Mouse (Mus musculus) stomach, embryonic 14.5 days (tissue): ENCODE measurements at regions not wholly inside any gene's neighbourhood (a gene's known extent, or its start where the extent isn't known, plus 50 kb on each side); places are given as distances from the start of the nearest gene placed in this dataset.

ENCODE experiments used
- ATAC-seq: fragments of 200-750 bp; cut with Nextera tagmentation; 2 replicates; pipeline ENCODE4 v1.8.0; 2017; ENCODE audit warnings: low read depth, moderate TSS enrichment; ENCODE audit not compliant: insufficient number of reproducible peaks, insufficient read depth, low FRiP score
- H3K27ac ChIP-seq: fragments of 300-500 bp; sonication (generic); 2 replicates; pipeline ENCODE4 v1.5.1; 2014; ENCODE audit warnings: mild to moderate bottlenecking, low read length, moderate library complexity, mixed read lengths
- H3K27me3 ChIP-seq: fragments of 300-500 bp; sonication (generic); 2 replicates; pipeline ENCODE4 v1.6.1; 2014; ENCODE audit warnings: low read length, control low read depth, mixed read lengths; ENCODE audit not compliant: control insufficient read depth, insufficient read depth
- H3K36me3 ChIP-seq: fragments of 300-500 bp; sonication (generic); 2 replicates; pipeline ENCODE4 v1.6.1; 2014; ENCODE audit warnings: mild to moderate bottlenecking, control low read depth, low read length, moderate library complexity, mixed read lengths; ENCODE audit not compliant: control insufficient read depth, insufficient read depth
- H3K4me1 ChIP-seq: fragments of 300-500 bp; sonication (generic); 2 replicates; pipeline ENCODE4 v1.6.1; 2014; ENCODE audit warnings: low read length, control low read depth, mixed read lengths; ENCODE audit not compliant: control insufficient read depth, insufficient read depth
- H3K4me2 ChIP-seq: fragments of 300-500 bp; sonication (generic); replicated peaks from 2 replicates; pipeline ENCODE4 v1.6.1; 2014; ENCODE audit warnings: low read depth, low read length, control low read depth
- H3K4me3 ChIP-seq: fragments of 300-500 bp; sonication (generic); 2 replicates; pipeline ENCODE4 v1.5.1; 2014; ENCODE audit warnings: low read depth, low read length, control low read depth
- H3K9ac ChIP-seq: fragments of 300-500 bp; sonication (generic); replicated peaks from 2 replicates; pipeline ENCODE4 v1.6.1; 2014; ENCODE audit warnings: low read depth, mild to moderate bottlenecking, control low read depth, low read length, moderate library complexity, mixed read lengths
- H3K9me3 ChIP-seq: fragments of 300-500 bp; sonication (generic); 2 replicates; pipeline ENCODE4 v1.6.1; 2016; ENCODE audit warnings: low read depth, low read length, control low read depth; ENCODE audit not compliant: control insufficient read depth
- WGBS: fragments of 180-500 bp; shearing (Covaris S2); extraction: QIAGEN DNeasy Blood & Tissue Kit; methylation state at CpG from one replicate; pipeline ENCODE4 v1.1.7; 2014; 5-methylcytosine and 5-hydroxymethylcytosine counted together

- Histone ChIP-seq H3K9ac (no peak overlapping the region), H3K27me3 (no peaks in the 10 kb centered on the region), H3K4me2 (no peak overlapping the region), H3K27ac (no peak overlapping the region), H3K9me3 (no peaks in the 10 kb centered on the region), H3K4me3 (no peak overlapping the region), H3K4me1 (no peaks in the 10 kb centered on the region), H3K36me3 (no peaks in the 10 kb centered on the region)
- 87% methylated on average over 2 of the region's 2 CpGs for WGBS
- no peak for ATAC-seq
Observed at GRCm38 (mm10) chr16:71724898-71725297, 583.2 kb upstream of the Robo1 start.

GRCm38 (mm10) chr16:71737941-71738340 is 570.2 kb upstream of the Robo1 start:
- ATAC-seq = no peak

GRCm38 (mm10) chr16:71739104-71739503 is 569.0 kb upstream of the Robo1 start:
- Histone ChIP-seq H3K4me2 (no peak overlapping the region), H3K9me3 (no peaks in the 10 kb centered on the region), H3K9ac (no peak overlapping the region), H3K4me3 (no peak overlapping the region), H3K4me1 (no peaks in the 10 kb centered on the region), H3K36me3 (no peaks in the 10 kb centered on the region), H3K27me3 (no peaks in the 10 kb centered on the region), H3K27ac (no peak overlapping the region)
- ATAC-seq = no peak
- WGBS = 84% methylated on average over 5 of the region's 5 CpGs

More at GRCm38 (mm10) chr16:71737941-71738340, 570.2 kb upstream of the Robo1 start:
- no peaks in the 10 kb centered on the region for H3K4me1 ChIP-seq
- H3K36me3 ChIP-seq = no peaks in the 10 kb centered on the region
- no peak overlapping the region for H3K27ac ChIP-seq
- no peak overlapping the region for H3K4me2 ChIP-seq
- H3K9ac ChIP-seq = no peak overlapping the region
- 81% methylated on average over 2 of the region's 2 CpGs for WGBS
- no peaks in the 10 kb centered on the region for H3K27me3 ChIP-seq
- H3K4me3 ChIP-seq = no peak overlapping the region
- no peaks in the 10 kb centered on the region for H3K9me3 ChIP-seq

- Histone ChIP-seq H3K9me3 (no peaks in the 10 kb centered on the region), H3K27ac (no peak overlapping the region), H3K4me3 (no peak overlapping the region), H3K36me3 (no peaks in the 10 kb centered on the region), H3K9ac (no peak overlapping the region), H3K27me3 (no peaks in the 10 kb centered on the region), H3K4me1 (no peaks in the 10 kb centered on the region), H3K4me2 (no peak overlapping the region)
- ATAC-seq = no peak
Observed at GRCm38 (mm10) chr16:71780945-71781344, 527.2 kb upstream of the Robo1 start.

- H3K9me3 ChIP-seq = no peaks in the 10 kb centered on the region
- no peak overlapping the region for H3K27ac ChIP-seq
- no peaks in the 10 kb centered on the region for H3K36me3 ChIP-seq
- H3K9ac ChIP-seq = no peak overlapping the region
- 66% methylated on average over 5 of the region's 5 CpGs for WGBS
- ATAC-seq = no peak
- H3K4me2 ChIP-seq = no peak overlapping the region
- no peak overlapping the region for H3K4me3 ChIP-seq
- no peaks in the 10 kb centered on the region for H3K27me3 ChIP-seq
- no peaks in the 10 kb centered on the region for H3K4me1 ChIP-seq
Observed at GRCm38 (mm10) chr16:71812840-71813239, 495.3 kb upstream of the Robo1 start.

- ATAC-seq = no peak
- no peaks in the 10 kb centered on the region for H3K9me3 ChIP-seq
- 91% methylated on average over 2 of the region's 2 CpGs for WGBS
- H3K27ac ChIP-seq = no peak overlapping the region
- no peaks in the 10 kb centered on the region for H3K27me3 ChIP-seq
- no peak overlapping the region for H3K4me3 ChIP-seq
- no peak overlapping the region for H3K4me2 ChIP-seq
- H3K36me3 ChIP-seq = no peaks in the 10 kb centered on the region
- H3K4me1 ChIP-seq = no peaks in the 10 kb centered on the region
- H3K9ac ChIP-seq = no peak overlapping the region
Observed at GRCm38 (mm10) chr16:71835325-71835724, 472.8 kb upstream of the Robo1 start.

- no peak overlapping the region for H3K27ac ChIP-seq
- H3K27me3 ChIP-seq = no peaks in the 10 kb centered on the region
- WGBS = 89% methylated on average over 3 of the region's 3 CpGs
- no peaks in the 10 kb centered on the region for H3K9me3 ChIP-seq
- H3K4me2 ChIP-seq = no peak overlapping the region
- H3K36me3 ChIP-seq = no peaks in the 10 kb centered on the region
- no peak for ATAC-seq
- no peak overlapping the region for H3K4me3 ChIP-seq
- H3K4me1 ChIP-seq = no peaks in the 10 kb centered on the region
- H3K9ac ChIP-seq = no peak overlapping the region
Observed at GRCm38 (mm10) chr16:71850097-71850496, 458.0 kb upstream of the Robo1 start.

GRCm38 (mm10) chr16:71851590-71852190 is 456.4 kb upstream of the Robo1 start:
- no peak for ATAC-seq

GRCm38 (mm10) chr16:71857877-71858276 is 450.2 kb upstream of the Robo1 start:
- H3K36me3 ChIP-seq = no peaks in the 10 kb centered on the region

More at GRCm38 (mm10) chr16:71851590-71852190, 456.4 kb upstream of the Robo1 start:
- Histone ChIP-seq H3K4me1 (no peaks in the 10 kb centered on the region), H3K9me3 (no peaks in the 10 kb centered on the region), H3K27me3 (no peaks in the 10 kb centered on the region), H3K4me3 (no peak overlapping the region), H3K36me3 (no peaks in the 10 kb centered on the region), H3K4me2 (no peak overlapping the region), H3K9ac (no peak overlapping the region), H3K27ac (no peak overlapping the region)
- 30% methylated on average over 3 of the region's 3 CpGs for WGBS

More at GRCm38 (mm10) chr16:71857877-71858276, 450.2 kb upstream of the Robo1 start:
- no peak for ATAC-seq
- Histone ChIP-seq H3K27ac (no peak overlapping the region), H3K4me1 (no peaks in the 10 kb centered on the region), H3K4me3 (no peak overlapping the region), H3K27me3 (no peaks in the 10 kb centered on the region), H3K9ac (no peak overlapping the region), H3K4me2 (no peak overlapping the region), H3K9me3 (no peaks in the 10 kb centered on the region)
